10 mouse cellular contexts compared by ENCODE assay signal in the genomic region with DNA sequence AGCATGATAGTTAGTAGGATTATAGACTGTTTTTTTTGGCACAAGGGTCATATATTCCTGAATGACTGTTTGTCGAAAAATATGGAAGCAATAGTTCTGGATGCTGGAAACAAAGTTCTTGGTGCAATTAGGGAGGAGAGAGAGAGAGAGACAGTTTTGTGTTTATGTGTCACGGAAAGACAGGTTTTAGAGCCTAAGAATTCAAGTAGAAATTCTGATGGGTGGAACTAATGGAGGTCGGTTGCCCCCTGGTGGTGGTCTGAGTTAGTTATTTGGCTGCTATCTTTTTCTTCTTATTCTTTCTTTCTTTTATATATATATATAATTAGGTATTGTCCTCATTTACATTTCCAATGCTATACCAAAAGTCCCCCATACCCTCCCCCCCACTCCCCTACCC.
A peak's percentile ranks its signal among the peaks of the same experiment; 100 is the strongest.
DNase-seq lines count a peak whose midpoint lies in the region; ATAC-seq and TF ChIP-seq lines count a peak whose summit lies in the region.
"Had no signal": no experiment of that assay in that cellular context is flagged by ENCODE, and none has a peak within 500 bp of the region (broad histone marks: within the 10 kb centered on the region; RNA-seq: fewer than 3 reads in every experiment).

No protein-coding gene starts in this region.

- TF ChIP-seq CTCF in liver, adult 2 months (IDR thresholded peaks at IDR 0.05; ENCODE audit: low read depth, low read length) = no peak

- no peak overlapping the region for H3K4me3 ChIP-seq in liver, adult 2 months (ENCODE audit: insufficient read depth, low read depth, low read length)
- H3K4me3 ChIP-seq in liver, embryonic 12.5 days = no peak overlapping the region
- H3K4me3 ChIP-seq: erythroblast, embryonic 14.5 days; neural tube, embryonic 12.5 days had no signal

- WGBS in liver, adult 2 months = 21% methylated on average over 3 of the region's 3 CpGs
- 20% methylated on average over 3 of the region's 3 CpGs for WGBS in liver, embryonic 12.5 days (ENCODE audit: insufficient replicate concordance)

- H3K27ac ChIP-seq in liver, adult 2 months (replicated peaks; ENCODE audit: insufficient read depth, low read depth, low read length) = no peak overlapping the region
- no peak overlapping the region for H3K27ac ChIP-seq in liver, embryonic 12.5 days
- H3K27ac ChIP-seq: neural tube, embryonic 12.5 days had no signal

- no peaks in the 10 kb centered on the region for H3K36me3 ChIP-seq in liver, adult 2 months (ENCODE audit: control insufficient read depth, insufficient read depth, low read length)
- no peaks in the 10 kb centered on the region for H3K36me3 ChIP-seq in liver, embryonic 12.5 days
- H3K36me3 ChIP-seq: neural tube, embryonic 12.5 days had no signal

- H3K9me3 ChIP-seq in liver, embryonic 12.5 days (replicated peaks) = no peaks in the 10 kb centered on the region
- H3K9me3 ChIP-seq: neural tube, embryonic 12.5 days had no signal

- no peaks in the 10 kb centered on the region for H3K27me3 ChIP-seq in liver, adult 2 months (ENCODE audit: control insufficient read depth, insufficient read depth, low read length)
- no peaks in the 10 kb centered on the region for H3K27me3 ChIP-seq in liver, embryonic 12.5 days (replicated peaks)
- H3K27me3 ChIP-seq: neural tube, embryonic 12.5 days had no signal

- H3K9ac ChIP-seq in liver, adult 2 months (ENCODE audit: low read depth, low read length) = no peak overlapping the region
- no peak overlapping the region for H3K9ac ChIP-seq in liver, embryonic 12.5 days
- H3K9ac ChIP-seq: neural tube, embryonic 12.5 days had no signal

- no peak for ATAC-seq in liver, embryonic 12.5 days
- no peak for ATAC-seq in megakaryocyte, adult 5-6 weeks (ENCODE audit: poor library complexity, severe bottlenecking)

- intact Hi-C loops in left cerebral cortex, postnatal 4 days (cut with DNase I) = loop anchor here (5.0 to 10.0 kb wide), 4 partner anchors 147 to 760 kb away; no protein-coding TSS in a partner anchor

- H3K4me2 ChIP-seq in liver, embryonic 12.5 days = no peak overlapping the region
- H3K4me2 ChIP-seq: neural tube, embryonic 12.5 days had no signal

- no peak for TF ChIP-seq POLR2A in liver, adult 2 months (IDR thresholded peaks at IDR 0.05; ENCODE audit: extremely low read depth, insufficient read depth, low read length)

- H3K4me1 ChIP-seq in liver, adult 2 months (ENCODE audit: control insufficient read depth, insufficient read depth, low read length) = no peaks in the 10 kb centered on the region
- H3K4me1 ChIP-seq in liver, embryonic 12.5 days = no peaks in the 10 kb centered on the region
- H3K4me1 ChIP-seq: neural tube, embryonic 12.5 days had no signal

- H3K79me2 ChIP-seq in liver, adult 2 months (ENCODE audit: control insufficient read depth, insufficient read depth, low read length) = no peaks in the 10 kb centered on the region

- DNase-seq in liver, adult 2 months (ENCODE audit: extremely low read depth, low read depth, low spot score) = peak; percentile 12
- peak; percentile 75 for DNase-seq in adrenal gland, postnatal 14 days
- DNase-seq in embryo, embryonic 10.5 days (ENCODE audit: low spot score) = peak; percentile 77
- peak; percentile 71 for DNase-seq in heart, postnatal 4 days
- peak; percentile 71 for DNase-seq in left cerebral cortex, postnatal 4 days
- peak; percentile 54 for DNase-seq in right cerebral cortex, adult 18-20 months

Comparison
In these comparisons a context has a peak if more than half of its experiments do, and no peak if none do; other contexts are left out.
1. DNase-seq: peak in every context shown above with its lines; median percentile 77 in embryo, embryonic 10.5 days; 75 in adrenal gland, postnatal 14 days; 71 in heart, postnatal 4 days; 71 in left cerebral cortex, postnatal 4 days; 54 in right cerebral cortex, adult 18-20 months; 12 in liver, adult 2 months.